Mouse (Mus musculus) brain, embryonic 14.5 days (tissue): ENCODE data around the gene Zfp652.
"Not testable (repeated sequence)": the region's sequence is repeated elsewhere in the genome, so short reads cannot be mapped to it uniquely, and the experiment has no call there.

ENCODE experiments used
- CTCF ChIP-seq: fragments of 200-500 bp; IDR thresholded peaks from 2 replicates; pipeline ENCODE4 v1.5.1; 2012; ENCODE audit warnings: inconsistent platforms, mild to moderate bottlenecking, moderate library complexity, borderline replicate concordance; ENCODE audit not compliant: insufficient read depth, insufficient read length; ENCODE audit errors: extremely low read depth
- POLR2A ChIP-seq: fragments of 200-500 bp; IDR thresholded peaks from 2 replicates; pipeline ENCODE4 v1.6.1; 2012; ENCODE audit warnings: mild to moderate bottlenecking, inconsistent platforms, borderline replicate concordance; ENCODE audit not compliant: poor library complexity, insufficient read depth, insufficient read length, severe bottlenecking; ENCODE audit errors: extremely low read depth

DNA sequence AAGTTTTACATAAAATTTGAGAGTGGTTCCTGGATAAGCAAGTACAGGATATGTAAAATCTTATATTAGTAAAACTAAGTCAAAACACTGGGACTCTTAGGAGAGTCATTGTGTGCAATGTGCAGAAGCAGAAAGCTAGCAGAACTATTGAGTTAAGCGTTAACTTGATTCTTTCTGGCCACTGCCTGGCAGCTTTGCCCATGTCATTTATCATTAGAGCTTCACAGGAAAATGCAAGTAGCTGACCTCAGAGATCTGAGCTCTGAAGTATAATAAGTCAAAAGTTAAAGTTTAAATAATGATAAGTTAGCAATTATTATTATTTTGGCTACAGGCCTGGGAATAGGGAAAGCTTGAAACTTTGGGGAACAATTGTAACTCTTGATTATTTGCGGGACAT, 167.4 kb downstream of the Zfp652 start:
- TF ChIP-seq CTCF, POLR2A: not testable (repeated sequence)
